Mouse (Mus musculus): ENCODE results near the gene Tcp11.

DNA sequence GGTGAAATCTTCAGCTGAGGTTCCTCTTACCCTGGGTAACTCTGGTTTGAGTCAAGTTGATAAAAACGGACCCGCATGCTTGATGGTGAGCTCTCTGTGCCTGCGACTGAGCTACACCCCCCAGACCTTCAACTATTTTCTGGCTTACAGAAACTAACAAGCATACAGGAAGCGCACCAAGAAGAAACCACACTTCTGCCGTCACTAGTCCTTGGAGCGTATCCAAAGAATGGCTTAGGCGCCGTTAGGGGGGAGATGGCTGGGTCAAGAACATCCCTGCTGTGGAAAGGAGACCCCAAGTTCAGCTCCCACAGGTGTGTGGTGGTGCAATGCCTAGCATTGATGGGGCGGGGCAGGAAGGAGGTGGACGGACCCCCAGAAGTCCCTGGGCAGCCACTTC is 16.0 kb upstream of the Tcp11 start:
- no peak for TF ChIP-seq POLR2A (IDR thresholded peaks at IDR 0.05; ENCODE audit: low read depth, low read length)
- TF ChIP-seq CTCF (IDR thresholded peaks at IDR 0.05; ENCODE audit: extremely low read depth, insufficient read length, insufficient replicate concordance, low read depth, low read length) = no peak

Measured in small intestine, adult 2 months (tissue).